Mouse (Mus musculus) embryonic facial prominence, embryonic 14.5 days (tissue): Measurements from ENCODE around the gene Gm17655. TPM values are rescaled to one million over a fixed set of nuclear protein-coding genes. Genes with fewer than 3 reads are reported as not detected.
A peak's percentile ranks its signal among the peaks of the same experiment; 100 is the strongest.
"Not testable (repeated sequence)": the region's sequence is repeated elsewhere in the genome, so short reads cannot be mapped to it uniquely, and the experiment has no call there.

Experiments used
- ATAC-seq: fragments of 200-750 bp; cut with Nextera tagmentation; 2 replicates; pipeline ENCODE4 v1.8.0; 2017; ENCODE audit warnings: low read depth, moderate number of reproducible peaks, moderate TSS enrichment
- DNase-seq: peaks from one replicate; pipeline ENCODE4 v3.0.0-alpha.2; 2015; ENCODE audit warnings: low spot score
- H3K27ac ChIP-seq: fragments of 300-500 bp; sonication (generic); replicated peaks from 2 replicates; pipeline ENCODE4 v1.5.1; 2014; ENCODE audit warnings: low read depth, mild to moderate bottlenecking, low read length, moderate library complexity
- H3K27me3 ChIP-seq: fragments of 300-500 bp; sonication (generic); replicated peaks from 2 replicates; pipeline ENCODE4 v1.6.1; 2014; ENCODE audit warnings: low read length; ENCODE audit not compliant: control insufficient read depth, insufficient read depth
- H3K36me3 ChIP-seq: fragments of 300-500 bp; sonication (generic); 2 replicates; pipeline ENCODE4 v1.6.1; 2014; ENCODE audit warnings: low read length, mixed read lengths; ENCODE audit not compliant: control insufficient read depth, insufficient read depth
- H3K4me1 ChIP-seq: fragments of 300-500 bp; sonication (generic); 2 replicates; pipeline ENCODE4 v1.6.1; 2014; ENCODE audit warnings: antibody characterized with exemption, low read length; ENCODE audit not compliant: control insufficient read depth, insufficient read depth
- H3K4me2 ChIP-seq: fragments of 300-500 bp; sonication (generic); 2 replicates; pipeline ENCODE4 v1.6.1; 2014; ENCODE audit warnings: low read depth, mild to moderate bottlenecking, low read length, moderate library complexity, mixed read lengths
- H3K4me3 ChIP-seq: fragments of 300-500 bp; sonication (generic); 2 replicates; pipeline ENCODE4 v1.5.1; 2014; ENCODE audit warnings: low read depth, mild to moderate bottlenecking, low read length
- H3K9ac ChIP-seq: fragments of 300-500 bp; sonication (generic); 2 replicates; pipeline ENCODE4 v1.6.1; 2014; ENCODE audit warnings: low read depth, mild to moderate bottlenecking, low read length, moderate library complexity, mixed read lengths
- H3K9me3 ChIP-seq: fragments of 300-500 bp; sonication (generic); 2 replicates; pipeline ENCODE4 v1.6.1; 2016; ENCODE audit warnings: low read length; ENCODE audit not compliant: control insufficient read depth
- WGBS: fragments of 180-500 bp; shearing (Covaris S2); extraction: QIAGEN DNeasy Blood & Tissue Kit; methylation state at CpG from one replicate; pipeline ENCODE4 v1.1.7; 2014; 5-methylcytosine and 5-hydroxymethylcytosine counted together
- polyA plus RNA-seq: library from polyadenylated mRNA; unstranded; fragments of >200 nt; fragmentation: Nextera tagmentation; extraction: Ambion mirVana; gene quantifications from 2 replicates; pipeline ENCODE4 v1.2.1, GENCODE M21; 2014

The Gm17655 gene
- polyA plus RNA-seq, 1 experiment from 2014 or later: 2.1 TPM

DNA sequence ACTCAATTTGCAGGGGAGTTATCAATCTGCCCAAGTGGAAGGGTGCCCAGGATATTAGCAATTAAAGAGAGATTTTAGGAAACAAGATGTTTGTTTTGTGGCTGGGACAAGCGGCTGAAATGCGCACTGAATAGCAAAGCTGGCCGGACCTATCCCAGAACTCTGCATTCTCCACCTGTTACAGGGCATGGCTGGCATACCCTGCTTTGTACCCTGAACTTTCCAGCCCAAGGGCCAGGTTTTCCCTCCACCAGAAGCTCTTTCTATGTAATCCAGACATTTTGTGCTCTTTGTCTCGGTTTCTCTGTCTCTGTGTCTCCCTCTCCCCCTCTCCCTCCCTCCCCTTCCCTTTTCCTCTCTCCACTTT, 22.5 kb upstream of the Gm17655 start:
- Histone ChIP-seq H3K4me3 (peak overlapping the region; percentile 49), H3K9me3 (no peaks in the 10 kb centered on the region), H3K4me1 (0 out of 2 replicates have a peak, but pooled peaks cover 3% of the 10 kb centered on the region), H3K27me3 (no peaks in the 10 kb centered on the region), H3K4me2 (peak overlapping the region; percentile 77), H3K9ac (peak overlapping the region; percentile 67), H3K36me3 (no peaks in the 10 kb centered on the region), H3K27ac (no peak overlapping the region)
- WGBS: 4% methylated on average over 4 of the region's 4 CpGs
- no peak for DNase-seq
- no peak for ATAC-seq

DNA sequence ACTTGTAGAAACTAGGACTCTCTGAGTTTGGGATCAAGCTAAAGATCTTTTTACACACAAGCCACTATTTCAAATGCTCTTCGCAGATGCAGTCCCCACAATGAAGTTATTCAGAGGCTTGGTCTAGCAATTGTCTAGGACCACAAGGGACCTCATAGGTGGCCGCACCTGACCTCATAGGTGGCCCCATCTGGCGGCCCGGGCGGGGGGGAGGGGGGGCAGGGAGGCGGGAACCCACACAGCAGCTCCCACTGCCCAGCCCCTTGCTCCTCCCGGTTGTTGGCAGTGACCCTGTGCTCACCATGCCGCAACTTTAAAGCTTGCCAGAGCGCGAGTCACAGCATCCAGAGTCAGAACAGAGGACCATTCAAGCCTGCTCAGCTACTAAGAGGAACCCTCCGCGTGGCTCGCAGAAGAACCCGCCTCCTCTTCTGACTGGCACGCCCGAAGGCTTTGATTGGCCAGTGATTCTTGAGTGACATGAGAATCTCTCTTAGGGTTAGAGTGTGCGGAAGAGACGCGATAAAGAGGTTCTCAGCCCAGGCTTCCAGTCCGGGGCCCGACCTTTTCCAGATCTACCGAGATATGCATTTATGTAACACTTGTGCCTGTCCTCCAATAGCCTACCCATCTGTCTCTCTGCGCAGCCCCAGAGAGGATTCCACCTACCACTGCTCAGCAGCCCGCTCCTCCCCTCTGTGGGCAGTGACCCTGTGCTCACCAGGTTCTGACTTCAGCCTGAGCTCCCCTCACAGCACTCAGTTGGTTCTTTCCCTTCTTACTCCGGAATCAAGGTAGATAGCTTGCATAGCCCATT, 21.9 kb upstream of the Gm17655 start, which contains the start of gene Gm35315:
Gene Gm35315 (minus strand): TSS at position 391 of the 817 bp plus-strand sequence.
- DNase-seq (peak; percentile 94), ATAC-seq (peak; percentile 97)
- 2% methylated on average over 22 of the region's 25 CpGs for WGBS
- no peaks in the 10 kb centered on the region for H3K27me3 ChIP-seq
- no peaks in the 10 kb centered on the region for H3K4me1 ChIP-seq
- peak within 1 kb of the TSS; percentile 67 for H3K9ac ChIP-seq
- H3K4me3 ChIP-seq: peak within 1 kb of the TSS; percentile 49
- H3K4me2 ChIP-seq: peak within 1 kb of the TSS; percentile 77
- no peak within 1 kb of the TSS for H3K27ac ChIP-seq
- no peaks in the 10 kb centered on the region for H3K9me3 ChIP-seq
- H3K36me3 ChIP-seq: no peaks in the 10 kb centered on the region

DNA sequence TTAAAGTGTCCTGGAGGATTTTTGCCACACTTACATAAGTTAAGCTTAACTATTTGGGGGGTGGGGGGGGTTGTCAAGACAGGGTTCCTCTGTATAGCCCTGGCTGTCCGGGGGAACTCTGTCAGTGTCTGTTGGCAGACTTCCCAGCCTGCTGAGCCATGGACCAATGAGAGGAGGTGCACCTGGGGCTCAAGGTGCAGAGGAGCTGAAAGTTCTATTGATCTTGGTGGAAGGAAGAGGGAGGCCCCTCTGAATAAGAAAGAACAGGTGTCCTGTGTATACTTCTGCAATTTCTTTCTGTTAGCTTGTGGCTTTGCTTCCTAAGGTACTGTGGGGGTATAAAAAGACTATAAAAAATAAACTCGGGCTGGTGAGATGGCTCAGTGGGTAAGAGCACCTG, 19.2 kb upstream of the Gm17655 start:
- H3K4me1 ChIP-seq: no peaks in the 10 kb centered on the region
- no peaks in the 10 kb centered on the region for H3K9me3 ChIP-seq
- H3K4me3 ChIP-seq: no peak overlapping the region
- H3K27ac ChIP-seq: no peak overlapping the region
- H3K27me3 ChIP-seq: no peaks in the 10 kb centered on the region
- ATAC-seq: no peak
- no peak for DNase-seq
- no peaks in the 10 kb centered on the region for H3K36me3 ChIP-seq
- H3K4me2 ChIP-seq: no peak overlapping the region
- H3K9ac ChIP-seq: no peak overlapping the region
- WGBS: 60% methylated on average over 2 of the region's 2 CpGs

DNA sequence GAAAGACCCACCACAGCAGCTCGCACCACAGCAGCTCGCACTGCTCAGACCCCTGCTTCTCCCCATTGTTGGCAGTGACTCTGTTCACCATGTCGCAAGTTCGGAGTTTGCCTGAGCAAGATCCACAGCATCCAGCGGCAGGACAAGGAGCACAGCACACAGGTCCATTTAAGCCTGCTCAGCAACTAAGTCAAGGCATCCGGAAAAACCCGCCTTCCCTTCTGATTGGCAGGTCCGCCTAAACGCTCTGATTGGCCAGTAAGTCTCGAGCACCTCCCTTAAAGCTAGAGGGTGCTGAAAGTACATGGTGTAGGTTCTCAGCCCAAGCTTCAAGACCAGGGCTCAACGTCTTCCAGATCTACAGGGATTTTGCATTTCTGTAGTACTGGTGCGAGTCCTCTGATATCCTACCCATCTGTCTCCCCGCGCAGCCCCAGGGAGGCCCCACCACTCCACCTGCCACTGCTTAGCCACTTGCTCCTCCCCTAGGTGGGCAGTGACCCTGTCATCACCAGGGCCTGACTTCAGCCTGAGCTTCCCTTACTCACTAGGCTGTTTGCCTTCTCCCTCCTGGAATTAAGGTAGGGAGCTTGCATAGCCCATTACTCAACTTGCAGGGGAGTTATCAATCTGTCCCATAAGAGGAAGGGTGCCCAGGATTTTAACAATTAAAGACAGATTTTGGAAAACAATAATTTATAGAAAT, 14.0 kb upstream of the Gm17655 start:
- H3K4me1 ChIP-seq: no peaks in the 10 kb centered on the region
- no peak overlapping the region for H3K9ac ChIP-seq
- no peaks in the 10 kb centered on the region for H3K36me3 ChIP-seq
- H3K9me3 ChIP-seq: peaks cover 22% of the 10 kb centered on the region
- H3K27me3 ChIP-seq: no peaks in the 10 kb centered on the region
- 33% methylated on average over 14 of the region's 14 CpGs for WGBS
- DNase-seq (no peak), ATAC-seq (no peak)
- no peak overlapping the region for H3K4me3 ChIP-seq
- no peak overlapping the region for H3K4me2 ChIP-seq
- no peak overlapping the region for H3K27ac ChIP-seq

GRCm38 (mm10) chr5:110082961-110083360, 10.6 kb upstream of the Gm17655 start:
- no peaks in the 10 kb centered on the region for H3K4me1 ChIP-seq

DNA sequence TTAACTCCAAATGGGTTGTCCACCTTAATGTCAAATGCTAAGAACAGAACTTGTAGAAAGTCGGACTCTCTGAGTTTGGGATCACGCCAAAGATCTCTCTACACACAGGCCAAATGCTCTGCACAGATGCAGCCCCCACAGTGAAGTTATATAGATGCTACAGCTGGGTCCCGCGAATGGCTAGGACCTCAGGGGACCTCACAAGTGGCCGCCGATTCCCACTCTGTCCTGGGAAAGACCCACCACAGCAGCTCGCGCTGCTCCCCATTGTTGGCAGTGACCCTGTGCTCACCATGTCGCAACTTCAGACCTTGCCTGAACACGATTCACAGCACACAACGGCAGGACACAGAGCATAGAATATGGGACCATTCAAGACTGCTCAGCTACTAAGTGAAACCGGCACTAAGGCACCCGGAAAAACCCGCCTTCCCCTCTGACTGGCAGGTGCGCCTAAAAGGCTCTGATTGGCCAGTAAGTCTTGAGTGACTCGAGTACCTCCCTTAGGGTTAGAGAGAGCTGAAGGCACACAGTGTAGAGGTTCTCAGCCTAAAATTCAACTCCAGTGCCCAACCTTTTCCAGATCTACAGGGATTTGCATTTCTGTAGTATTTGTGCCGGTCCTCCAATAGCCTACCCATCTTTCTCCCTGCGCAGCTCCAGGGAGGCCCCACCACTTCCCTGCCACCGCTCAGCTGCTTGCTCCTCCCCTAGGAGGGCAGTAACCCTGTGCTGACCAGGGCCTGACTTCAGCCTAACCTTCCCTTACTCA, 14.5 kb downstream of the Gm17655 start:
- H3K9me3 ChIP-seq: peaks cover 17% of the 10 kb centered on the region
- H3K27me3 ChIP-seq: no peaks in the 10 kb centered on the region
- H3K27ac ChIP-seq: no peak overlapping the region
- peak overlapping the region; percentile 40 for H3K4me3 ChIP-seq
- no peaks in the 10 kb centered on the region for H3K36me3 ChIP-seq
- DNase-seq (peak; percentile 91), ATAC-seq (peak; percentile 99)
- WGBS: 4% methylated on average over 19 of the region's 19 CpGs
- H3K9ac ChIP-seq: peak overlapping the region; percentile 67
- H3K4me2 ChIP-seq: peak overlapping the region; percentile 54
- no peaks in the 10 kb centered on the region for H3K4me1 ChIP-seq

More at GRCm38 (mm10) chr5:110082961-110083360, 10.6 kb upstream of the Gm17655 start:
- no peak for ATAC-seq
- DNase-seq: no peak
- no peak overlapping the region for H3K4me3 ChIP-seq
- no peak overlapping the region for H3K9ac ChIP-seq
- no peak overlapping the region for H3K27ac ChIP-seq
- H3K9me3 ChIP-seq: peaks cover 51% of the 10 kb centered on the region
- no peaks in the 10 kb centered on the region for H3K27me3 ChIP-seq
- no peak overlapping the region for H3K4me2 ChIP-seq
- WGBS: 83% methylated on average over 4 of the region's 4 CpGs
- H3K36me3 ChIP-seq: peaks cover 3% of the 10 kb centered on the region; the same call in 1 of the 2 replicates

DNA sequence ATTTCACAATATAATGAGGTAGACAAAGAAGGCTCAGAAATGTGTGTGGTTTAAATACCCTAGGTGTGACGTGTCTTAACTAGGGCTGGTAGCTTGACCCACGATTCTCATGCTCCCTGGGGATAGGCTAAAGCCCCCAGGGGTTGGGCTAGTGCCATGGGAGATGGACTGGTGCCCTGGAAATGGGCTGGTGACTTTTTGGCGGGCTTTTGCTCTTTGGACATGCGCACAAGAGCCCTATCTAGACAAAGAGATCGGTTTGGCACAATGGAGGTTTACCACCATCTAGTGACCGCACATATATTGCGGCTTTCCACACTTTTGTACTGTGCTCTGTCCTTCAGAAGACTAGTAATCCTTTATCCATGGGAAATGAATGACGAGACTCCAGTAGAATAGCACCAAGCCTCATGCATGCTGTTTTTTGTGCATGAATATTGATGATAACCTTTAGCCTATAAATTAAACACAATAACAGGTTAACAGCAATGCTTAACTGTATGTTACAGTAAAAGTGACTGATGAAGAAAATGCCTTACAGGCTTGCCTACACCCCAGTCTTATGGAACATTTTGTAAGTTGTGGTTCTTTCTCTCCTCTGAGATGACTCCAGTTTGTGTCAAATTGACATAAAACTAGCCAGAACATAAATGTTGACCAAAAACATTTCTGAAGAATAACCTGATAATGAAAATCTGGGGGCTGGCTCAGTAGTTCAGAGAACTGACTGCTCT, 48.5 kb downstream of the Gm17655 start:
- Histone ChIP-seq H3K9ac (peak overlapping the region; percentile 45; the same call in 1 of the 2 replicates), H3K4me2 (peak overlapping the region; percentile 36), H3K4me3 (peak overlapping the region; percentile 20; the same call in 1 of the 2 replicates)
- H3K27me3 ChIP-seq, H3K9me3 ChIP-seq, H3K36me3 ChIP-seq, H3K4me1 ChIP-seq, H3K27ac ChIP-seq: not testable (repeated sequence)
- 52% methylated on average over 8 of the region's 8 CpGs for WGBS
- DNase-seq (peak; percentile 70), ATAC-seq (peak; percentile 91)

GRCm38 (mm10) chr5:110023273-110023672, 49.0 kb downstream of the Gm17655 start:
- no peaks in the 10 kb centered on the region for H3K27me3 ChIP-seq
- peak overlapping the region; percentile 20; the same call in 1 of the 2 replicates for H3K4me3 ChIP-seq
- DNase-seq (peak; percentile 55), ATAC-seq (peak; percentile 80)
- H3K4me1 ChIP-seq: no peaks in the 10 kb centered on the region
- peak overlapping the region; percentile 36 for H3K4me2 ChIP-seq
- H3K36me3 ChIP-seq: no peaks in the 10 kb centered on the region
- H3K9ac ChIP-seq: peak overlapping the region; percentile 45; the same call in 1 of the 2 replicates
- no peaks in the 10 kb centered on the region for H3K9me3 ChIP-seq
- no peak overlapping the region for H3K27ac ChIP-seq
- WGBS: 50% methylated on average over 9 of the region's 9 CpGs
